Mouse (Mus musculus): ENCODE results near the gene Olfr1512. TPM values are rescaled to one million over a fixed set of nuclear protein-coding genes. Genes with fewer than 3 reads are reported as not detected.
A peak's percentile ranks its signal among the peaks of the same experiment; 100 is the strongest.

Gene Olfr1512
- polyA plus RNA-seq, 1 experiment from 2014 or later: not detected

DNA sequence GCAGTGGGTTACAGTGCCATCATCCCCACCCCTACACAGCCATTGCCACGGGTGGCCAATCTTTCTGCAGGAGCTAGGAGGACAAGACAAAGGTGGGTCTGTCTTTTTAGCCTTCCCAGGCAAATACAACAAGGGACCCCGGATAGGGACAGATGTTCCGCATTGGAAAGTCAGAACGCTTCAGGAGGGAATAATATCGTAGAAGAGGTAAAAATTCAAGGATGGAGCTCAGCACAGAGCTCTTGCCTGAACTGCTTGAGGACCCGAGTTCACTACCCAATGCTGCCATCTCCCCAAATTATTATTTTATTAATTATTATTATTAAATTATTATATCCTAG, 39.5 kb downstream of the Olfr1512 start:
- H3K4me3 ChIP-seq (ENCODE audit: low read depth, low read length): no peak overlapping the region
- no peak for ATAC-seq (ENCODE audit: insufficient number of reproducible peaks, insufficient read depth, low FRiP score, low read depth)
- H3K9ac ChIP-seq (replicated peaks; ENCODE audit: low read depth, low read length): no peak overlapping the region
- H3K9me3 ChIP-seq (ENCODE audit: control insufficient read depth, low read depth, low read length): no peaks in the 10 kb centered on the region; the same call in 1 of the 2 replicates
- H3K4me2 ChIP-seq (replicated peaks; ENCODE audit: low read depth, low read length): no peak overlapping the region
- 74% methylated on average over 6 of the region's 6 CpGs for WGBS
- no peak overlapping the region for H3K27ac ChIP-seq (ENCODE audit: low read length)
- H3K4me1 ChIP-seq (ENCODE audit: control insufficient read depth, insufficient read depth, low read length): no peaks in the 10 kb centered on the region
- H3K27me3 ChIP-seq (ENCODE audit: control insufficient read depth, insufficient read depth, low read length): no peaks in the 10 kb centered on the region
- no peaks in the 10 kb centered on the region for H3K36me3 ChIP-seq (ENCODE audit: control insufficient read depth, insufficient read depth, low read length)

- Histone ChIP-seq H3K36me3 (ENCODE audit: control insufficient read depth, insufficient read depth, low read length) (no peaks in the 10 kb centered on the region), H3K9ac (replicated peaks; ENCODE audit: low read depth, low read length) (no peak overlapping the region), H3K4me1 (ENCODE audit: control insufficient read depth, insufficient read depth, low read length) (no peaks in the 10 kb centered on the region), H3K9me3 (ENCODE audit: control insufficient read depth, low read depth, low read length) (no peaks in the 10 kb centered on the region), H3K27me3 (ENCODE audit: control insufficient read depth, insufficient read depth, low read length) (no peaks in the 10 kb centered on the region), H3K4me3 (ENCODE audit: low read depth, low read length) (no peak overlapping the region), H3K27ac (ENCODE audit: low read length) (no peak overlapping the region), H3K4me2 (replicated peaks; ENCODE audit: low read depth, low read length) (peak overlapping the region; percentile 8; the same call in 1 of the 2 replicates)
- no peak for ATAC-seq (ENCODE audit: insufficient number of reproducible peaks, insufficient read depth, low FRiP score, low read depth)
- WGBS: 28% methylated on average over 21 of the region's 21 CpGs
Measured at GRCm38 (mm10) chr14:52338751-52339511, 40.0 kb downstream of the Olfr1512 start.

GRCm38 (mm10) chr14:52332171-52332570, 46.8 kb downstream of the Olfr1512 start:
- no peak overlapping the region for H3K4me2 ChIP-seq (replicated peaks; ENCODE audit: low read depth, low read length)
- H3K4me3 ChIP-seq (ENCODE audit: low read depth, low read length): no peak overlapping the region
- ATAC-seq (ENCODE audit: insufficient number of reproducible peaks, insufficient read depth, low FRiP score, low read depth): no peak
- no peak overlapping the region for H3K27ac ChIP-seq (ENCODE audit: low read length)
- H3K4me1 ChIP-seq (ENCODE audit: control insufficient read depth, insufficient read depth, low read length): 0 out of 2 replicates have a peak, but pooled peaks cover 4% of the 10 kb centered on the region
- no peaks in the 10 kb centered on the region for H3K9me3 ChIP-seq (ENCODE audit: control insufficient read depth, low read depth, low read length)
- H3K27me3 ChIP-seq (ENCODE audit: control insufficient read depth, insufficient read depth, low read length): 0 out of 2 replicates have a peak, but pooled peaks cover 4% of the 10 kb centered on the region
- 67% methylated on average over 3 of the region's 3 CpGs for WGBS
- H3K36me3 ChIP-seq (ENCODE audit: control insufficient read depth, insufficient read depth, low read length): no peaks in the 10 kb centered on the region
- H3K9ac ChIP-seq (replicated peaks; ENCODE audit: low read depth, low read length): no peak overlapping the region

GRCm38 (mm10) chr14:52331069-52331750, 47.8 kb downstream of the Olfr1512 start:
- no peak for ATAC-seq (ENCODE audit: insufficient number of reproducible peaks, insufficient read depth, low FRiP score, low read depth)
- H3K4me2 ChIP-seq (replicated peaks; ENCODE audit: low read depth, low read length): no peak overlapping the region
- WGBS: 29% methylated on average over 4 of the region's 4 CpGs

GRCm38 (mm10) chr14:52327910-52328812, 50.8 kb downstream of the Olfr1512 start, which contains the start of gene Sall2:
TSS of gene Sall2 (minus strand) at chr14:52328762.
- Histone ChIP-seq H3K9me3 (ENCODE audit: control insufficient read depth, low read depth, low read length) (no peaks in the 10 kb centered on the region), H3K4me2 (replicated peaks; ENCODE audit: low read depth, low read length) (peak within 1 kb of the TSS; percentile 74), H3K4me3 (ENCODE audit: low read depth, low read length) (peak within 1 kb of the TSS; percentile 38), H3K27me3 (ENCODE audit: control insufficient read depth, insufficient read depth, low read length) (0 out of 2 replicates have a peak, but pooled peaks cover 4% of the 10 kb centered on the region), H3K36me3 (ENCODE audit: control insufficient read depth, insufficient read depth, low read length) (no peaks in the 10 kb centered on the region), H3K4me1 (ENCODE audit: control insufficient read depth, insufficient read depth, low read length) (0 out of 2 replicates have a peak, but pooled peaks cover 4% of the 10 kb centered on the region), H3K9ac (replicated peaks; ENCODE audit: low read depth, low read length) (no peak within 1 kb of the TSS; the same call in 1 of the 2 replicates), H3K27ac (ENCODE audit: low read length) (no peak within 1 kb of the TSS)
- 2% methylated on average over 26 of the region's 26 CpGs for WGBS
- ATAC-seq (ENCODE audit: insufficient number of reproducible peaks, insufficient read depth, low FRiP score, low read depth): peak; percentile 49; the same call in 1 of the 2 replicates

More at GRCm38 (mm10) chr14:52331069-52331750, 47.8 kb downstream of the Olfr1512 start:
- Histone ChIP-seq H3K9me3 (ENCODE audit: control insufficient read depth, low read depth, low read length) (no peaks in the 10 kb centered on the region), H3K27ac (ENCODE audit: low read length) (no peak overlapping the region), H3K36me3 (ENCODE audit: control insufficient read depth, insufficient read depth, low read length) (no peaks in the 10 kb centered on the region), H3K27me3 (ENCODE audit: control insufficient read depth, insufficient read depth, low read length) (0 out of 2 replicates have a peak, but pooled peaks cover 4% of the 10 kb centered on the region), H3K4me3 (ENCODE audit: low read depth, low read length) (no peak overlapping the region), H3K4me1 (ENCODE audit: control insufficient read depth, insufficient read depth, low read length) (0 out of 2 replicates have a peak, but pooled peaks cover 4% of the 10 kb centered on the region), H3K9ac (replicated peaks; ENCODE audit: low read depth, low read length) (no peak overlapping the region)

GRCm38 (mm10) chr14:52327375-52327901, 51.5 kb downstream of the Olfr1512 start:
- Histone ChIP-seq H3K4me1 (ENCODE audit: control insufficient read depth, insufficient read depth, low read length) (0 out of 2 replicates have a peak, but pooled peaks cover 4% of the 10 kb centered on the region), H3K9me3 (ENCODE audit: control insufficient read depth, low read depth, low read length) (no peaks in the 10 kb centered on the region), H3K4me3 (ENCODE audit: low read depth, low read length) (peak overlapping the region; percentile 38), H3K36me3 (ENCODE audit: control insufficient read depth, insufficient read depth, low read length) (no peaks in the 10 kb centered on the region), H3K27me3 (ENCODE audit: control insufficient read depth, insufficient read depth, low read length) (0 out of 2 replicates have a peak, but pooled peaks cover 4% of the 10 kb centered on the region), H3K27ac (ENCODE audit: low read length) (no peak overlapping the region), H3K4me2 (replicated peaks; ENCODE audit: low read depth, low read length) (peak overlapping the region; percentile 74), H3K9ac (replicated peaks; ENCODE audit: low read depth, low read length) (no peak overlapping the region)
- ATAC-seq (ENCODE audit: insufficient number of reproducible peaks, insufficient read depth, low FRiP score, low read depth): no peak
- WGBS: 5% methylated on average over 14 of the region's 14 CpGs

DNA sequence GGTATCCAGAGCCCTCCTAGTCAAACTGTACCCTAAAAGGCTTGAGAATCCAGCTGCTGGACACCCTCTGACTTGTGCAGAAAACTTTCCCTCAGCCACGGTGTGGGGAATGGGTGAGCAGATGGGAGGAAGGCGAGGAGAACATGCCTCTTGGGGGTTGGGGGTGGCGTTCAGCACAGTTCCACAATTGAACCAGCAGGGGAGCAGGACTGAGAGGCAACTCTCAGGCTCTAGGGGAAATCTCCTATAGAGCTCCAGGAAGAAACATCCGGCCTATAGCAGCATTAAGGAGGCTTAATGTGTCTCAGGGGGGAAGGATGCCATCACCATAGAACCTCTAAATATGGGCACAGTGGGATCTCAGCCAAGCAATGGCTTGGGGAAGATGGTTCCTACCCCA, 53.1 kb downstream of the Olfr1512 start:
- no peak overlapping the region for H3K4me3 ChIP-seq (ENCODE audit: low read depth, low read length)
- no peak overlapping the region for H3K9ac ChIP-seq (replicated peaks; ENCODE audit: low read depth, low read length)
- 0 out of 2 replicates have a peak, but pooled peaks cover 4% of the 10 kb centered on the region for H3K4me1 ChIP-seq (ENCODE audit: control insufficient read depth, insufficient read depth, low read length)
- H3K27me3 ChIP-seq (ENCODE audit: control insufficient read depth, insufficient read depth, low read length): 0 out of 2 replicates have a peak, but pooled peaks cover 4% of the 10 kb centered on the region
- 14% methylated on average over 4 of the region's 4 CpGs for WGBS
- H3K9me3 ChIP-seq (ENCODE audit: control insufficient read depth, low read depth, low read length): no peaks in the 10 kb centered on the region
- no peak overlapping the region for H3K27ac ChIP-seq (ENCODE audit: low read length)
- H3K4me2 ChIP-seq (replicated peaks; ENCODE audit: low read depth, low read length): no peak overlapping the region
- no peaks in the 10 kb centered on the region for H3K36me3 ChIP-seq (ENCODE audit: control insufficient read depth, insufficient read depth, low read length)
- ATAC-seq (ENCODE audit: insufficient number of reproducible peaks, insufficient read depth, low FRiP score, low read depth): peak; percentile 28; the same call in 1 of the 2 replicates

Measured in stomach, embryonic 14.5 days (tissue).